Mouse (Mus musculus) frontal cortex, postnatal 14 days (tissue): ENCODE measurements around the gene Top3a.
"Not testable (repeated sequence)": the region's sequence is repeated elsewhere in the genome, so short reads cannot be mapped to it uniquely, and the experiment has no call there.

Experiments used
- DNase-seq, 2 experiments: peaks; one replicate each; pipeline ENCODE4 v3.0.0; 2022; ENCODE audit warnings: low spot score in 2 of 2

Gene Top3a

GRCm38 (mm10) chr11:60776829-60777740, at the start of gene Top3a, which contains the start of gene Smcr8:
Top3a (minus strand) TSS chr11:60777365.
Smcr8 (plus strand) TSS chr11:60777524.
- peak; percentile 77 to 81 for DNase-seq

DNA sequence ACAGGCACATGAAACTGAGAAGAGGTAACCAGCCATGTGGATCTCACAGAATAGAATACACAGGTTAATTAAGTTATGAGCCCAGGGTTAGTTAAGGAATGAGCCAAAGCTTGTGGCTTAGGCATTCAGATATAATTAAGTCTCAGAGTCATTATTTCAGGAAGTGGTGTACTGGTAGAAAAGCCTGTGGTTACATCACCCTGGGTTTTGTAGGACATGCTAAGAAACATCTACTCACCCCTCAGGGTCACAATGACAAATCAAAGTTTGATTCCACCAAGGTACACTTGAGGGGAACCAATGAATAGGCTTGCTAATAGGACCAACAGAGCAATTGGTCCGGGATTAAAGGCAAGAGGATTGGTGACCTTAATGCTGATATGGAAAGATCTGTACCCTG, 49.5 kb upstream of the Top3a start:
- DNase-seq, result no peak

DNA sequence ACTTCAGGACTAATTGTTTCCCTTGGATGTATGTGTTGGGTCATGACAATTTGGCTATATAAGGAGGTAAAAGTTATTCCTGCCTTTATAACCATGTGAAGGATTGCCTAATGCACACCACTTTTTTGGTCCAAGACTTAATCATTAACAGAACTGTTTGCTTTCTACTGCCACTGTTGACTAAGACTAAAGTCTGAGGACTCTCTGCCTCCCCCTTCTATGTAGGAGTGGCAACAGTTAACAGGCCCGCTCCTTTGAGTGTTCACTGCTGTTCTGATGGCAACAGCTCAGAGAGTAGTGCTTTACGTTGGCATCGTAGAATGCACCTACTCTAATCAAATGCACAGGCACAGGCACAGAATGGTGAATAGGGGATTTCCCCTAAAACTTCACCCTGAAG, 48.0 kb upstream of the Top3a start:
- DNase-seq, result no peak

- no peak for DNase-seq
Measured at GRCm38 (mm10) chr11:60823771-60824170, 46.6 kb upstream of the Top3a start.

DNA sequence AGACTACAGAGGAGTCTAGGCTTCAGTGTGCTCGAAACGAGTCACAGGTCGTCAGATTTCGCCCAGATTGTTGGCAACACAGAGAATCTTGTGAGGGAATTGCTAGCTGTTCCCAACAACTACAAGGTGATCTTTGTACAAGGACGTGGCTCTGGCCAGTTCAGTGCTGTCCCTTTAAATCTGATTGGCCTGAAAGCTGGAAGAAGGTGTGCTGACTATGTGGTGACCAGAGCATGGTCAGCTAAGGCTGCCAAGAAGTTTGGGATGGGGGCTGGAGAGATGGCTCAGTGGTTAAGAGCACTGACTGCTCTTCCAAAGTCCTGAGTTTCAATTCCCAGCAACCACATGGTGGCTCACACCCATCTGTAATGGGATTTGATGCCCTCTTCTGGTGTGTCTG, 39.2 kb upstream of the Top3a start:
- no peak for DNase-seq

GRCm38 (mm10) chr11:60811618-60812017, 34.5 kb upstream of the Top3a start, which contains the start of gene Shmt1:
Shmt1 (minus strand) TSS chr11:60811718.
- not testable (repeated sequence) for DNase-seq

GRCm38 (mm10) chr11:60811054-60811460, 33.9 kb upstream of the Top3a start:
- peak; percentile 79 to 82 for DNase-seq

GRCm38 (mm10) chr11:60810046-60810965, 33.1 kb upstream of the Top3a start:
- DNase-seq, result no peak

DNA sequence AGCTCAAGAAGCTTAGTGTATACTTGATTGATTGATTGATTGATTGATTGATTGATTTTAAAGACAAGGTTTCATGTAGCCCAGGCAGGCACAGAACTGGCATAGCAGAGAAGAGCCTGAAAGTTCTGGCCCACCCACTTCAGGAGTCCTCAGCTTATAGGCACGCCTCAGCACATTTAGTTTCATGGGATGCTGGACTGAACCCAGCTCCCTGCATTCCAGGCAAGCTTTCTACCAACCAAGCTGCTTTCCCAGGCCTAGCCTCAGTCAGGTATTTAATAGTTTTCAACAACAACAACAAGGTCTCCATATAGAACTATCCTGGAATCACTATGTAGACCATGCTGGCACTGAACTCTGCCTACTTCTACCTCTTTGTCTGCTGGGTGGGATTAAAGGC, 32.4 kb upstream of the Top3a start:
- no peak for DNase-seq

DNA sequence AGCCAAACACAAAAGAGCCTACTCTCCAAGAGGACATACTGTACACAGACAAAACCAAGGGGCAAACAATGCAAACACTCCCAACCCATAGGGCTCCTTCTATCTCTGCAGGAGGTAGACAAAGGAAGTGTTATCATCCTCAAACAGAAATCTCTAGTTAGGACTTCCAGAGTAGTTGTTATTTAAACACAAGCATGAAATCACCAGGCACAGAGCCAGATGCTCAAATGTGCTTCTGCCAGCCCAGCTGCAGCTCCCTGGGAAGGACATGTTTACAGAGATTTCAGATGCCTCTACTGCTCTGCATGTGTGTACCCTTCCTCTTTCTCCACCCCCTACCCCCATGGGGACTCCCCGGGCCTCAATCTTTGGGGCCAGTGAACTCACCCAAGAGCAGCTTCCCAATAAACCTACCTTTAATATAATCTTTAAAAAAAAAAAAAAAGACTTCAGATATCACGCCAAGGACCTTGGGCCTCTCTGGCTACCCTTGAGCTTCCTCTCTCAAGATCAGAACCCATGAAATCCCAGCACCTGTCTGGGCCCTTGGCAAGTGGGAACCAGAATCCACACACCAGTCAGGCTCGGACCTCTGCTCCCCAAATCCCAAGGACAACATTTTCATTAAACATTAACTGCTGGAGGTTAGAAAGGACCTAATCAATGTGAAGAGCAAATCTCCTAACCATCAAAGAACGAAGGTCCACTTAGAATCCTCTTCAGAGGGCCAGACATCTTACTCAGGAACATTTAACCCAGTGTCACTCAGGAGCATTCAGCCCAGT, 31.3 kb upstream of the Top3a start:
- DNase-seq, result peak in 1 of 2 experiments; percentile 12

- no peak for DNase-seq
Measured at GRCm38 (mm10) chr11:60800892-60801291, 23.7 kb upstream of the Top3a start.

DNA sequence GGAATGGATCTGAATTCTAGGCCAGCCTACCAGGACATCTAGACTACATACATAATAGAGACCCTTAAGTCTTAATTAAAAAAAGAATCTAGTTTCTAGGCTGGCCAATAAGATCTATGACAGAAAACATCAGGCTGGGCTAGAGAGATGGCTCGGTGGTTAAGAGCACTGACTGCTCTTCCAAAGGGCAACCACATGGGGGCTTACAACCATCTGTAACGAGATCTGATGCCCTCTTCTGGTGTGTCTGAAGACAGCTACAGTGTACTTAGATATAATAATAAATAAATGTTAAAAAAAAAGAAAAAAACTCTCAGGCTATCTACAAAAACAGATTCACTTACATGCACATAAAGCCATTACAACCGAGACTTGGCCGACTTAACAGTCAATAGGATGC, 22.8 kb upstream of the Top3a start:
- no peak for DNase-seq

DNA sequence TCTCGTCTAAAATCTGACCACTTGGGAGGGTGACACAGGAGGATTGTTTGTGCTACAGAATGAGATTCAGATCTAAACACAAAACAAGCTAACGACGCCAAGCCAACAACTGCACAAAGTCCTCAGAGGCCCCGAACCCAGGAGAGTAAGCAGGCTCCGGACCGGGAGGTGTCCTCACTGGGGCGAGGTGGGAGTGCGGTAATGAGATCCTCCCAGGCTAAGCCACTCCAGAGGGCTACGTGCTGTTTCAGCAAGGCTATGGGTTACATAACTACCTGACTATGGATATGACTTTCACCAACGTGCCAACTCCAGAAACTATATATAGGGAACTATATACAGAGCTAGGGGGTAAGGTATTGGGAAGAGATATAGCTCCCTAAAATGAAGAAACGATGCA, 19.2 kb upstream of the Top3a start:
- no peak for DNase-seq

GRCm38 (mm10) chr11:60790472-60790871, 13.3 kb upstream of the Top3a start:
- no peak for DNase-seq

- no peak for DNase-seq
Measured at GRCm38 (mm10) chr11:60787595-60787994, 10.4 kb upstream of the Top3a start.

- no peak for DNase-seq
Measured at GRCm38 (mm10) chr11:60784179-60784922, 7.2 kb upstream of the Top3a start.

- no peak for DNase-seq
Measured at GRCm38 (mm10) chr11:60779673-60780189, 2.6 kb upstream of the Top3a start.

DNA sequence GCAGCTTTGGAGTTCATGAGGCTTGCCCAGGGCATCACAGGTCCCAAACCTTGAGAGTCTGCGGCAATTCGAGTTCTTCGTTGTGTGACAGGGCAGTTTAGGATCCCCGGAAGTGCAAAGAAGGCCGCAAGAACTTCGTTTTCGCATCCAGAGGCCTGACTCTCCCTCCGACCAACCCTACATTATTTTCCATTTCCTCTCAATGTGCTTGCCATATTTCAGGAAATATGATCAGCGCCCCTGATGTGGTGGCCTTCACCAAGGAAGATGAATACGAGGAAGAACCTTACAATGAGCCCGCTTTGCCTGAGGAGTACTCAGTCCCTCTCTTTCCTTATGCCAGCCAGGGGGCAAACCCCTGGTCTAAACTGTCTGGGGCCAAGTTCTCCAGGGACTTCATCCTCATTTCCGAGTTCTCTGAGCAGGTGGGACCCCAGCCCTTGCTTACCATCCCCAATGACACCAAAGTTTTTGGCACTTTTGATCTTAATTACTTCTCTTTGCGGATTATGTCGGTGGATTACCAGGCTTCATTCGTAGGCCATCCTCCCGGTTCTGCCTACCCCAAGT, 721 bp upstream of the Top3a start:
- DNase-seq, result no peak

- no peak for DNase-seq
Measured at GRCm38 (mm10) chr11:60776107-60776828, 897 bp downstream of the Top3a start.

GRCm38 (mm10) chr11:60775578-60775977, 1.6 kb downstream of the Top3a start:
- no peak for DNase-seq
